Mouse (Mus musculus) mouse embryonic stem cell (cell line): ENCODE measurements around the gene Padi3.

Experiments used
- in situ Hi-C, 2 experiments: fragments of 300-500 bp; cut with MboI; formaldehyde crosslinking; loops; 1 replicate in 1 of 2; 3 replicates in 1 of 2; pipeline ENCODE4 v1.14.3; 2019 to 2020; ENCODE audit warnings: low sequenced_read_pairs in 2 of 2, low pct_unique_long_range_greater_than_20kb in 1 of 2, mixed read lengths in 1 of 2; ENCODE audit not compliant: unreplicated experiment in 1 of 2

Gene Padi3

DNA sequence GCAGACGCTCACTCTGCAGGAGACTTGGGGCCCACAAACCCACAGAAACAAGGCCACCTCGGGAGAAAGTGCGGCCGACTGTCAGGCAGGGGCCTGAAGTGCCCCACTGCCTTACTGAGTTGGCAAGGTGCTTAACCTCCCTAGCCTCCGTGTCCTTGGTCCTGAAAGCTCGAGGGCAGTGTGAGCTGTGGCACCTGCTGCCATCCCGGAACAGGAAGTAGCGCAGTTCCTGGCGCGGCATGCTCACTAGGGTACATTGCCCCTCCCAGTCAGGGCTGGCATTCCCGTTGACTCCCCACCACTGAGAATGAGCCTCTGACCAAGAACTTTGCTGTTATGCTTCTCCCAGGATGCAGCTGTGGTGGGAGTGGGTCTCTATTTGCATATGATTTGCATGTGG, 15.5 kb upstream of the Padi3 start:
- in situ Hi-C loops, result no loop called here

DNA sequence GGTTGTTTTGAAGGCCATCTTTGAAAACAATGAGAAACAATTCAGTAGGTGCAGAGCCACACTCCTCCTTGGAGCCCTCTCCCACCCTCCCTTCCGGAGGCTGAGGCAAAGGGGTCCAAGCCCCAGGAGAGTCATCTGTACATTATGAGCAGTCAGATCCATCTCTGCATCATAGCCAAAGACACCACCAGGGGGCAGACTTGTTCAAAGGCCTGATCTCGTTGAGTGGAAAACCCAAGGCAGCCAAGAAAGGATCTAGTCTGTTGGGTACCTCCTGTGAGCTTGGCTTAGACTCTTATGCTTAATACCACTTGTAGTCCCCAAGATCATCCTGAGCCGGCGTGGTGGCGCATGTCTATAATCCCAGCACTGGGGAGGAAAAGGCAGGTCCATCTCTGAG, 11.5 kb upstream of the Padi3 start:
- in situ Hi-C loops, result no loop called here

DNA sequence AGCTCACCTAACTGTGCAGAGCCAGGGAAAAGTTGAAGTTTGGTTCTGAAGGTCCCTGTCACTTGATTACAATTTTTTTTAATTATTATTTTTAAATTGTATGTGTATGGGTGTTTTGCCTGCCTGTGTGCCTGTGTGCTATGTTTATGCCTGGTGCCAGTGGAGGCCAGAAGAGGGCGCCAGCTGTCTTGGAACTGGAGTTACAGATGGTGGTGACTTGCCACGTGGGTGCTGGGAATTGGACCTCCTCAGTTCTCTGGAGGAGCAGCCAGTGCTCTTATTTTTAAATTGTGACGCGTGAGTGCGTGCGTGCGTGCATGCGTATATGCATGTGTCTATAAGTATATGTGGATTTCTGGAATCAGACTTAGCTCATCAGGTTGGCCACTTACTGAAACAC, 7.0 kb upstream of the Padi3 start:
- in situ Hi-C loops, result no loop called here

DNA sequence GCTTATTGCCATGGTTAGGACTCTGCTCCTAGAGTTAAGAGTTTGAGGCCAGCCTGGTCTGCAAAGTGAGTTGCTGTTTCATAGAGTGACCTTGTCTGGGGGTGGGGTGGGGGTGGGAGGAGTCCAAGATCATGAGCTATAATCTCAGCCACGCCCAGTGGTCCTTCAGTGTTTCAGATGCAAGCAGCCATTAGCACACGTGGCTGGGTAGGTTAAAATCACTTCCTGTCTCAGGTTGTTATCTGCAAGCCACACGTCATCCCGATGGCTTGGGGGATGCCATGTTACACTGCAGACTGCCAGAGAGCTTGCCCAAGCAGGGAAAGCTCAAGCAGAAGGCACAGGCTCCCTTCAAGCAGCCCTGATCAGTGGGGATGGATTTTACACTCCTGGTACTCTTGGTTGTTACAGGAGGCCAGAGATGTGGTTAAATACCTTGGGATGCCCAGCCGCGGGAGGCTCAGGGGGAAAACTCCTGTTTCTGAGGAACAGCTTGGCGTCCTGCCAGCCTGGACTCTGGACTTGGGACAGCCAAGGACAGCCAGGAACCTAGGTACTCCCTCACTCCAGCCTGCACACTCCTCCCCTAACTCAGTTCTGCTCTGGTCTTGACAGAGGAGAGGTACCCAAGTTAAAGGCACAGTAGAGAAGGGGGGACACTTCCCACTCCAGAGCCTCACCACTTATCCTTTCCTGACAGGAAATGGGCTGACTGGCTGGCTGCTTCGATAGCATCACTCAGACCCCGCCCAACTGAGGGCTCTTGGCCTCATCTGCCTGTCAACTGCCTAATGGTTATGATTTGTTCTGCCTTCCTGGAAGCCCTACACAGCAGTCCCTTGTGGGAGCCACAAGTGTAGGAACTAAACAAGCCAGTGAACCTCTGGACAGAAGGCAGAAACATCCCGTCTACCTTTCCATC, 5.8 kb upstream of the Padi3 start:
- in situ Hi-C loops, result no loop called here

DNA sequence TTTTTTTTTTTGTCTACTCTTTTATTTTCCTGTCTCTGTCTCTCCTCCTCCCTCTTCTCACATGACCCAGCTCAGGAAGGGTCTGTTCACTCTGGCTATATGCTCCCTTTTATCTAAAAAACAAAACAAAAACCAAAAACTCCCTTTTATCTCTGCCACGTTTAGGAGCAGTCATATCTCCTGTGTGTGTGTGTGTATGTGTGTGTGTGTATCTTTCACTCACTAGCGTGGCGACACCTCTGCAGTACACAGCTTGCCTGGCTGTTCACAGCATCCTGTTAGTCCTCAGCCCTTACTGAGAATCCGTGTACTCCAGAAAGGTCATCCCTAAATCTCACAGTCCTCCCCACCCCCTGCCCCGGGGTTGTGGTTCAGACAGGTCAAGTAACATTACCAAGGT, 5.0 kb upstream of the Padi3 start:
- in situ Hi-C loops, result no loop called here

DNA sequence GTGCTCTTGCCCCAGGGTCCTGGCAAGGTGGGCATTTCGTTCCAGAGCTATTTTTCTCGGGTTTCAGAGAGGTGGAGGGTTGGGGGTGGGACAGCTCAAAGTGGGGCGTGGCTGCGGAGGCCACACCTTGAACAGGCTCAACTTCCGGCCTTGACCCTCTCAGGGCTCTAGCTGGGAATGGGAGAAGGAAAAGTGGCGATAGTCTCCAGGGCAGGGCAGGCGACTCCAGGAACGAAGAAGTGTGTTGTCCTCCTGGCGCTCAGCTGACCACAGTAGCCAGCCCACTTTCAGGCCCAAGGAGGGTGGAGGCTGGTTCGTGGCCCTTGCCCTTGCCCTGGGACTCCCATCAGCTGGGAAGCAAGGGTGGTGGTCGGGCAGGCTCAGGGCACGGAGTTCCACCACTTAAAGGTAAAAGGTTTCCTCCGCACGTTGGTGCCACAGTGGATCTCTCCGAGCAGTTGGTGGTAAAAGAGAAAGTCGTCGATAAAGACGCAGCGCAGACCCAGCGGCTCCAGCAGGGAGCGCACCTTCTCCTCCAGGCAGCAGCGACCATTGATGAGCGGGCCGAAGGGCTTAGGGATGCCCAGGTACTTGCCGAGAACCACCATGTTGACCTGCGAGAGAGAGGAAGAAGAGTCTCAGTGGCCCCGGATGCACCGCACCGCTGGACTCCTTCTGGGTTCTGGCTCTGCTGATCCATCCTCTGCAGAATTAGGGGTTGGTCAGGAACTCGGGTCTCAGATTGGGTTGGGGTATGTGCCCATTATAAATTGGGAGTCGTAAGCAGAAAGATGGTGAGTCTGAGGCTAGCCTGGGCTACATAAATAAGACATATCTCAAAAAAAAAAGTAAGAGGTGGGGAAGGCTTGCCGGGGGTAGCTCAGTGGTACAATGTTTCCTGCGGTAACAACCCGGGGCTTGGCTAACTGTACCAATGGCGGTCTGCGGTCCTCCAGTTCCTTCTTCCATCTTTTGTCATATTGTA, 4.1 kb upstream of the Padi3 start:
- in situ Hi-C loops, result no loop called here

DNA sequence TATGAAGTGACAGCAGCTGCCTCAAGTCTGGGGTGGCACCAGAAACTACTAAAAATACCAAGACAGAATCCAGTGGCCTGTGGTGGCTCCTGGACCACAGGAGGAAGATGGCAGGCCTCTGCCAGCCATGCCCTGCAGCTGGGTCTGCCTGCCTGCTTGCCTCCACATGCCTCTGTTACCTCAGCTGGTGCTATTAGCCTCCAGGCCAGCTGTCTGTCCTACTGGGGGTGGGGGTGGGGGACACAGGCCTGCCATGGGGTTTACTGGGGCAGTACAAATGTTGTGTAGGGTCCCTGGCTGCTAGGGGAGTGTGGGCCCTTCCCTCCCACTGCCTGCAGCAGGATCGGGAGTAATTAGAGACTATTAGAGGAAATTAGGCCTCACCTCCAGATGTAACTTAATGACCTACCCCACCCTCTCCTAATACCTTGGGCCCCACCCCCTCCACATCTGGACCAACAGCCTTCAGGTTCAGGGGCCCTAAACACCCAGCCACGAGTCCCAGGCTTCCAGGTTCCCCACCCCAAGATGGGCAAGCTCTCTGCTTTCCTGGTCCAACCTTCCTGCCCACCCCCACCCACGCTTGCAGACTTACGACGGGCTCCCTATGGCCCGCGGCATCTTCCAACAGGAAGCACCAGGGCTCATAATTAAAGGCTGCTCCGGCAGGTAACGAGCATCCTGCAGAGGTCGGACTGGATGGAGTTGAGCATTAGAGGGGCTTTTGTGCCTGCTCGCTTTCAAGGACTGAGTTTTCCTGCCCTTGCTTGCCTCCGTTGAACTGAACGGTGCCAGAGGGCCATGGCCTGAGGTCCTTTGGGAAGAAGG, 3.1 kb upstream of the Padi3 start:
- in situ Hi-C loops, result no loop called here

DNA sequence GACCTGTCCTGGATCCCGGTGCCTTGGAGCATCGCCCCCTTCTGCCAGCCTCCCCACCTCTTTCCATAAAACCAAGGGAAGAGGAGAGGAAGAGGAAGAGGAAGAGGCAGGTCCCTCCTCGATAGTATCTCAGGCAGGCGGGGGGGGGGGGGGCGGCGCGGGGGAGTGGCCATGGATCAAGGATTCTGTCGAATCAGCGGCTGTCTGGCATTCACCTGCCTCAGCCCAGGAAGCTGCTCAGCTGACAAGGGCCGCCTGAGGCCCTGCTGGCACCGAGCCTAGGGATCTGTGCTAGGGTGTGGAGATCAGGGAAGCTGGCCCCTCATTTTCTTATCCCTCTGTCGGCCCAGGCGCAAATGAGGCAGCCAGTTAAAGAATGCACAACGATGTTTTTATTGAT, 2.2 kb upstream of the Padi3 start:
- in situ Hi-C loops, result no loop called here

DNA sequence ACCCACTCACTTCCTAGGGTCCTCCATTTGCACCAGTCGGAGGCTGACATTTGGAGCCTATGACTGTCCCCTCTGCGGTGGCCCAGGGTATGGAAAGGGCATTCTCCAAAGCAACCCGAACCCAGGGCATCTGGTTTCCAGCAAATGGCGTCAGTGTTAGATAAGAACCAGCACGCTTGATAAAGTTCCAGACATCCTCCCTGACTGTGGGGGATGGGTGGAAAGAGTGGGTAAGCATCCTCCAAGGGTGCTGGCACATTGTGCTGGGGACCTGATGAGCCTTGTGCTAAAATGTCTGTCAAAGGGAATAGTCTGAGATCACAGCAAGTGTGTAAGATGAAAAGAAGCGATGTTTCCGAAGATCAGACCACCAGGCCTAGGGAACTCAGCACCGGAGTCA, 1.7 kb upstream of the Padi3 start:
- in situ Hi-C loops, result no loop called here

DNA sequence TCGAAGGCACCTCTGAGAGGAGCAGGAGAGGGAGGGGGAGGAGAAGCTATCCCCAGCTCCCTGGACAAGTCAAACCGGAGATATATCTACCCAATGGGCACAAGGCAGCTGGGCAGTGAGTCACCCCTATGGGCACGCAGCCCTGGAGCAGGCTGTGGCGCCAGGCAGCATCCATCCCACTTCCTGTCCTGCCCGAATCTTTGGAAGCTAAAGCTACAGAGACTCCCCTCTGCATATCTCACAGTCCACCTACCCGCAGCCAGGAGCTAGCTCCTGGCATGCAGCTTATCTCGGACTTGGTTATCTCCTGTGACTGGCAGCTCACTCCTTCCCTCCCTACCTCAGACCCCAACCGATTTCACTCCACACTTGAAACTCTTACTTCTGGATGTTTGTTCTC, 1.3 kb downstream of the Padi3 start:
- in situ Hi-C loops, result no loop called here

DNA sequence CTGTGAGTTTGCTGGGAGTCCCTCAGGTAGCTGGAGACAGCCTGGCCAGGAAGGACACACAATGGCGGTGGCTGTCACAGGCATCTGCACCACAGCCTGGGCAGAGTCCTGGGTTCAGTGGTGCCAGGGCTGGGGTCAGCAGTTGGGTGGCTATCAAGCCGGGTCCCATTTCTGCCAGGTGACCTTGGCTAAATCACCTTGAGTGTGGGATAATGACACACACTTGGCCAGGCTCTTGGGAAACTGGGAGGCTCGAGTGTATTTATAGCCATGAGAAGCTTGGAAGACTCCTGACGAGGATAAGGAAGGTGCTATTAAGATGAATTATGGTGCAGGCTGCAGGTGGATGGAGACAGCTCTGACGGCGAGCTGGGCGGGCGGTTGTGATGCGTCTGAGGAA, 5.8 kb downstream of the Padi3 start:
- in situ Hi-C loops, result no loop called here

DNA sequence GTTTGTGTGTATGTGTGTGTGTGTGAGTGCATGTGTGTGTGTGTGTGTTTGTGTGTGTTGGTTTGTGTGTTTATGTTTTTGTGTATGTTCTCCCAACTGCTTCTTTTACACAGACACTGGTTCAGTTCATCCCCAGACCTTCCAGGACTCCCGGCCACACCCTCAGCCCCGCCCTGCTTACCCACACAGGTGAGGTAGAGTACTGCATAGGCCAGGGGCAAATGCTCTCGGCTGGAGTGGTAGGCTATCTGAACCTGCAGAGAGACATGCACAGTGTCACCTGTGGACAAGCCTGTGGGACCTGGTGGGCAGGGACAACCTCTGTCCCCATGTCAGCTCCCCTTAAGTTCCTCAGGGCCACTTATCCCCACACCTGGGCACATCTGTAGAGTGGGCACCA, 9.1 kb downstream of the Padi3 start:
- in situ Hi-C loops, result no loop called here

DNA sequence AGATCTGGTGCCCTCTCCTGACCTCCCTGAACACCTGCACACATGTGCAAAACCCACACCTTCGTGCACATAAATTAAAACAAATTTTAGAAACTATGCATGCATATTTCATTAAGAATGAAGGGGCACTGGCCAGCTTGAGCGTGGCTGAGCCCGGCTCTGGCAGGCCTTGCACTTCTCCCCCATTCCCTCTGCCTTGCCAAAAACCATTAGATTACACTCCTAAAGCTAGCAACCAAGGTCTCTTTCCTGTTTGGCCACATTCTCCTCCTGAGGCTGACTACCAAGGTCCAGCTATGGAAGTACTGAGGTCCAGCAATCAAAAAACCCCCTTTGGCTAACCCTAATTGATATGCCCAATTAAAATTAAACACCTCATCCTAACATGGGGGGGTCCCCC, 13.7 kb downstream of the Padi3 start:
- in situ Hi-C loops, result loop anchor here in 1 of 2 experiments (10.0 kb wide), 1 partner anchor 108 kb away; the partner anchor contains the start of gene Padi2

DNA sequence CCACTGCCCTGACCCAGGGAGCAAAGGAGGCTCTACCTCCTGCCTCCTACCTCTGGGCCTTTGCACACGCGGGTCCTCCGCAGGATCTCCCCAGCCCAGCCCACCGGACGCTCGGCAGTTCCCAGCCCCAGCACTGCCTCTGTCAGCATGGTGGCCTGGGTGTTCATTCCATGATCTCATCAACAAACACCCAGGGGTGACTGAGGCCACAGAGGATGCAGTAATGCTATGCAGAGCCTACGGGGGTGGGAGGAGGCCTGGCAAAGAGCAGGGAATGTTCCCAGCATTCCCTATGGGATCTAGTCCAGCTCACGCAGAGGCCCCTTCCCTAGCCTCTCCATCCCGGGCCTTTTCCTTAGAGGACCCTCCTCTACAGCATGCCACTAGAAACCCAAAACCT, 15.8 kb downstream of the Padi3 start:
- in situ Hi-C loops, result loop anchor here in 1 of 2 experiments (10.0 kb wide), 1 partner anchor 110 kb away; the partner anchor contains the start of gene Padi2

DNA sequence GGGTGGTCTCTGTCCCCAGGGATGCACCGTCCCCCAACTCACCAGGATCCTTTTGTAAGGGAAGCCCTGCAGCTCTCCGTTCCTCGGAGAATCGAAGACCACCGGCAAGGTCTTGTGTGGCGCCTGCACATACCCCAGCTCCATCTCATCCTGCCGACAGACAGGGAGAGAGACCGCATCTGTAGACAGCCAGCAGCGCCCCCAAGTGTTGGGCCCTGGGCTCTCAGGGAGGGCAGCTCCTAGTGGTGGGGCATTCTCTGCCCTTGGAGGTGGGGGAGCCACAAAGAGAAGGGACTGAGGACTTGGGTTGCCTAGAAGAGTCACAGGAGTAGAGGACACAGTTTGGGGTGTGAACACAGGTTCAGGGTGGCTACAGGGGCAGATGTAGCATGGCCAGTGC, 16.7 kb downstream of the Padi3 start:
- in situ Hi-C loops, result loop anchor here in 1 of 2 experiments (10.0 kb wide), 1 partner anchor 111 kb away; the partner anchor contains the start of gene Padi2

DNA sequence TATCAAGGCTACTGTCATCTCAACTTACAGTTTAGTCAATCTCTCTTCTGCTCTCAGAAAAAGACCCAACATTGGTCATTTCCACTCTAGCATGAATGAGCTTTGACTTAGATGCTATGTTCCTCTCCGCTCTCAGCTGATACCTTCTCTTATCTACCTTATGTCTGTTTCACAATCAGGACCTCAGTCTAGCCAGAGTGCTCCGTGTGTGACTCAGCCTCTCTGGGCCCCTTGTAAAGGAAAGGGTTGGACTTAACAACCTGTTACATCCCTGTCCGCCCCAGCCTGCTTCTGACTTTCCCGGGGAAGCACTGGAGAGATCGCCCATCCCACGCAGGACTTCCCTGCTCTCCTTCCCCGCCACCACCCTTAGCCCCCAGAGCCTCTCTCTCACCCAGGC, 17.9 kb downstream of the Padi3 start:
- in situ Hi-C loops, result loop anchor here in 1 of 2 experiments (10.0 kb wide), 1 partner anchor 112 kb away; the partner anchor contains the start of gene Padi2

DNA sequence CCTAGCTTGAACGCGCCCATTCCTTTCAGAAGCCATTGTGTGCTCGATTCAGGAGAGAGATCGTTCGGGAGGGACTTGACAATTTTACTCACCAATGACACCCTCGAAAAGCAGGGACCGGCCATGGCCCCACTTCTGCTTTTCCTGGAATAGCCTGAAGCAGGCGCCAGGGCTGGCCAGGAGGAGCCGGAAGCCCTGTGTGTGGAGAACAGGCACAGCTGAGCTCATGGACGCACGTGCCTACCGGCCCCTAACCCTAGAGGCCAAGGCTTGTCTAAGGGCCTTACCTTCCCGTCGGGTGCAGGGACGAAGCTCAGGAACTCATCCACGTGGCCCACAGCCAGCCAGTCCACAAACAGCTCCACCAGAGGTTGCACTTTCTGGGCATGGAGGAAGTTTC, 19.4 kb downstream of the Padi3 start:
- in situ Hi-C loops, result loop anchor here in 1 of 2 experiments (10.0 kb wide), 1 partner anchor 114 kb away; the partner anchor contains the start of gene Padi2

DNA sequence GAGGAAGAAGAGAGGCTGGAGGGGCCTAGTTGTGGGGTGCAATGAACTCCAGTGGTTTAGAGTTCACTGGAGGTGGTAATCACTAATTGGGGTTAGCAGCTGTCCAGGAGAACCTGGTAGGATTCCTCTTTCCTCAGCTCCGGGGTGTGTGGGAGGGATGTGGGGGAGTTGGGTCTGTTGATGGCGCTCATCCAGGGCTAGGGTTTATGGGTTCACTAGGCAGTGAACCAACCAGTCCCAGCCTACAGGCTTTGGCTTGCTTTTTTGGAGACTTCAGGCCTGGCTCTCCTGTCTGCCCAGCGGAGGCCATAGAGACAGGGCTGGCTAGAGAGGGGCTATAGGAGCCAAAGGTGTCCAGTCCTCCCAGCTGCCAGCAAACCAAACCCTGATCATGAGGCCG, 20.5 kb downstream of the Padi3 start:
- in situ Hi-C loops, result loop anchor here (10.0 kb wide), 1 partner anchor 115 kb away; the partner anchor contains the start of gene Padi2 (in 2 of the 2)
